Mouse (Mus musculus) splenic B cell, adult 2 months (primary cell): ENCODE results near the gene Hjurp.
"Not testable (repeated sequence)": the region's sequence is repeated elsewhere in the genome, so short reads cannot be mapped to it uniquely, and the experiment has no call there.

ENCODE experiments used
- DNase-seq: peaks from one replicate; pipeline ENCODE4 v3.0.0-alpha.2; 2011; ENCODE audit warnings: low read depth, low spot score
- H3K27me3 ChIP-seq: 2 replicates; pipeline ENCODE4 v1.6.1; 2012; ENCODE audit warnings: mild to moderate bottlenecking, low read length, moderate library complexity, mixed read lengths; ENCODE audit not compliant: control insufficient read depth, poor library complexity, insufficient read depth, severe bottlenecking
- H3K36me3 ChIP-seq: 2 replicates; pipeline ENCODE4 v1.6.1; 2012; ENCODE audit warnings: mild to moderate bottlenecking, low read length, moderate library complexity, mixed read lengths; ENCODE audit not compliant: control insufficient read depth, poor library complexity, insufficient read depth, severe bottlenecking

The Hjurp gene

DNA sequence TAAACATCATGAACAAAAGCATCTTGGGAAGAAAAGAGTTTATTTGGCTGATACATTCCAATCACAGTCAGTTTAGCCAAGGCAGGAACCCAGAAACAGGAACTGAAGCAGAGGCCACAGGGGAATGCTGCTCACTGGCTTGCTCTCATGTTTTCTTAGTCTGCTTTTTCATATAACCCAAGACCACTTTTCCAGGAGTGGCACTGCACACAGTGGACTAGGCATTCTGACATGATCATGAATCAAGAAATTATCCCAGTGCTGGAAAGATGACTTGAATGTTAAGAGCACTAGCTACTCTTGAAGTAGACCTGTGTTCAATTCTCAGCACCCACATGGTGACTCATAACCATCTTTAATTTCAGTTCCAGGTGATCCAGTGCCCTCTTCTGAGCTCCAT is 51.7 kb downstream of the Hjurp start:
- Histone ChIP-seq H3K27me3 (no peaks in the 10 kb centered on the region), H3K36me3 (no peaks in the 10 kb centered on the region)
- peak; percentile 11 for DNase-seq

DNA sequence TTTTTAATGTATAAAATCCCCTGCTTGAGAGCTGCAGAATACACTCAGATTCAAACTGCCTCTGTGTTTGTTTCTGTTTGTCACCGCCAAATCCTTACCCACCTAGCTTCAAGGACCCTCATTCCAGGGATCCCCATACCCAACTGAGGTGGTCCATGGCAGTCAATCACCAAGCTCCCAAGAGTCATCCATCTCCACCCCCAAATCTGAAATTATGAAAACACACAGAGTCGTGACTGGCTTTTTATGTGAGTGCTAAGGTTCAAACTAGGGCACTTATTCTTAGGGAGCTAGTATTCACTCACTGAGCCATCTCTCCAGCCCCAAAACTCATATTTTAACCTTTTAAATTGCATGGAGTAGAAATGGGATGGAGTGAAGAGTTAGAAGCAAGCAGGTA is 52.1 kb downstream of the Hjurp start:
- H3K36me3 ChIP-seq, DNase-seq, H3K27me3 ChIP-seq: not testable (repeated sequence)

DNA sequence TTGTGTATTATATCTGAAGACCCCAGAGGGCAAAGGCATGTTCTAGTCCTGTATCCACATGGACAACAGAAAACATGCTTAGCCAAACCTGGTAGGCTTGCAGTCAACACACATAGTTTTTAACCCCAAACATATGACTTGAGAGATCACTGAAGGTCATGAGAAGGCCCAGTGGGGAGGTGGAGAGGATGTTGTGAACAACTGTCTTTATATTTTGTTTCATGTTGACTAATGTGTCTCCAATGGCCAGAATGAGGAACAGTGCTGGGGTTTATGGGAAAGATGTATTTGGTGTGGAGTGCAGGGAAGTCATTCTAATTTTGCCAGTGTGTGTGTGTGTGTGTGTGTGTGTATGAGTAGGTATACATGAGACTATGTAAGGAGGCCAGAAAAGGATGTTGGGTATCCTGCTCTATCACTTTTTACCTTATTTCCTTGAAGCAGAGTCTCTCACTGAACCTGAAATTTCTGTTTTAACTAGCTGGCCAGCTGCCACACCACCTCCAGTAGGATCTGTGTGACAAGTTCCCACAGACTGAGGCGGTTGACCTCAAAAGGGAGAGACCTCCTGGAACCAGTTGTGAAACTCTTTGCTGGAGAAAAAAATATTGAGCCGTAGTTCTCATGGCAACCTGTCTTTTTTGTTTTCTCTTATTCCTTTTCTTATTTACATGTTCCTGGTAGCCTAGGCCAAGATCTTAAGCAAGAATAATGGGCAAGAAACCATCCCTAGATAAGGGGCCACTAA is 53.2 kb downstream of the Hjurp start:
- Histone ChIP-seq H3K27me3 (no peaks in the 10 kb centered on the region), H3K36me3 (no peaks in the 10 kb centered on the region)
- peak; percentile 34 for DNase-seq

DNA sequence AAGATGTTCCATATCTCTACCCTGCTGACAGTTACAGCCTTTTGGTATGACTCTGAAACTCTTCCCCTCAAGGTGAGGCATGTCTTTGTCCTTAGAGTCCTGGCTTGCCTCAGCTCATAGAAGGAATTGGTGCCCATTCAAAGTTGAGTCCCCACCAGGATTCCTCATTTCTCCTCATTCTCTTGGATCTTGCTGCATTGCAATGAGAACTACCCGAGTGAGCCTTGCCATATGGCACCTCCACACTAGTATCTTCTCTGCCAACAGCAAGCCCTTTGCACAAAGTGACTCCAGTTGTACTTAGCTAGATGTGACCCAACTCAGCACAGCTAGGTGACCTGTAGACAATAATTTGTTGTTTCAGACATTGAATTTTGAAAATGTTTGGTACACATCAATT is 53.8 kb downstream of the Hjurp start:
- peak; percentile 26 for DNase-seq
- H3K36me3 ChIP-seq: no peaks in the 10 kb centered on the region
- H3K27me3 ChIP-seq: no peaks in the 10 kb centered on the region

DNA sequence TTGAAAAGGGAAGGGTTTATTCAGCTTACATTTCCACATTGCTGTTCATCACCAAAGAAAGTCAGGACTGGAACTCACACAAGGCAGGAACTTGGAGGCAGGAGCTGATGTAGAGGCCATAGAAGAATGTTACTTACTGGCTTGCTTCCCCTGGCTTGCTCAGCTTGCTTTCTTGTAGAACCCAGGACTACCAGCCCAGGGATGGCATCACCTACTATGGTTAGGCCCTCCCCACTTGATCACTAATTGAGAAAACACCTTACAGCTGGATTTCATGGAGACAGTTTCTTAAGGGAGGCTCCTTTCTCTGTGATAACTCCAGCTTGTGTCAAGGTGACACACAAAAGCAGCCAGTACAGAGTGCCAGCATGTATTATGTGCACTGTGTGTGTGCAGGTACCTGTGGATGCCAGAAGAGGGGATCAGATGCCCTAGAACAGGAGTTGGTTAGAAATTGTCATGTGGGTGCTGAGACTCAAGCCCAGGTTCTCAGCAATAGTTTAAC is 54.4 kb downstream of the Hjurp start:
- peak; percentile 14 for DNase-seq
- not testable (repeated sequence) for H3K27me3 ChIP-seq, H3K36me3 ChIP-seq

DNA sequence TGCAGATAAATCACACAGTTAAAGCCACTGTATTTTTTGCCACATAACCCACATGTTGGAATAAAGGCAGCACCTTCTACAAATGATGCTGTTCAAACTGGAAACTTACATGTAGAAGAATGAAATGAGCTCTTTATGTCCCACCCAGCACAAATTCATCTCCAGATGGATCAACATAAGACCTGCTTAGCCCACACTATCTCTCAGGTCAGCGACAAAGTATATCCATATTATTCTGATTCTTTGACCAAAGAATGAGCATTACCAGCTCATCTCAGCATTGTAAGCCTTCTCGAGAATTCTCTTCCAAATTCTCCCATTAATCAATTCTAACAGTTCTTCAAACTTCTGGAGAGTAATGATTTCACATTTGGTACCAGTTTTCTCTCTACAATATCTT is 55.2 kb downstream of the Hjurp start:
- peak; percentile 8 for DNase-seq
- Histone ChIP-seq H3K36me3 (no peaks in the 10 kb centered on the region), H3K27me3 (no peaks in the 10 kb centered on the region)

DNA sequence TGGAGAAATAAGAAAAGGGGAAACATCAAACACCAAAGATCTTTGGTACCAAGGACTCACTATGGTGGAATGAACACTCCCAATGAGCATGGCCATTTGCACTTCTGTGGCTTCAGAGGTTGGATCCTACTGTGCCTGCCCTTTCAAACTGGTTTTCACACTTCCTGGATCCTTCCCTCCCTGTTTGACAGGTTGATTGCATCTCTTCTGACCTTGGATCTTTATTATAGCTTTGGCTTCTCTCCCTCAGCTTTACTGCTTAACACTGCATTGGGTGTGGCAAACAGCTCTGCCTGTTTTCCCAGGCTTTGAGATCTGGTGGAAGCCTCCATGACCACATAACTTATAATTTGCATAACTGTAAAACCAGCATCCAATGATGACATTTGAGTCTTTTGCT is 57.1 kb downstream of the Hjurp start:
- H3K36me3 ChIP-seq: no peaks in the 10 kb centered on the region
- no peaks in the 10 kb centered on the region for H3K27me3 ChIP-seq
- no peak for DNase-seq

DNA sequence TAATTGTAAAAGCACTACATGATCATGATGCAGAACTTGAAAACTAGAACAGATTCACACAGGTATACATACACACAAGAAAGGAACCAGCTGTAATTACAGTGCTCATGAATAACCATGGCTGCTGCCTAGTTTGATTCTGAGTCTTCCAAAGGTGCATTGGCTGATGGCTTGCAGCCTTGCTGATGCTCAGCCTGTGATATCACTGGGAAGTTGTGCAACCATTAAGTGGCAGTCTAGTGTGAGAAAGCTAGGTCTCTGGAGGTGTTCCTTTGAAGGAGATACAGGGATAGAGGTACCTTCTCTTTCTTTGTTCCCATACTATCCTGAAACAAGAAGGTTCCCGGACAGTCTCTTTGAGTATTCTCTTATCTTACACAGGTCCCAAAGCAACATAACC is 58.4 kb downstream of the Hjurp start:
- DNase-seq: peak; percentile 19
- no peaks in the 10 kb centered on the region for H3K36me3 ChIP-seq
- no peaks in the 10 kb centered on the region for H3K27me3 ChIP-seq

DNA sequence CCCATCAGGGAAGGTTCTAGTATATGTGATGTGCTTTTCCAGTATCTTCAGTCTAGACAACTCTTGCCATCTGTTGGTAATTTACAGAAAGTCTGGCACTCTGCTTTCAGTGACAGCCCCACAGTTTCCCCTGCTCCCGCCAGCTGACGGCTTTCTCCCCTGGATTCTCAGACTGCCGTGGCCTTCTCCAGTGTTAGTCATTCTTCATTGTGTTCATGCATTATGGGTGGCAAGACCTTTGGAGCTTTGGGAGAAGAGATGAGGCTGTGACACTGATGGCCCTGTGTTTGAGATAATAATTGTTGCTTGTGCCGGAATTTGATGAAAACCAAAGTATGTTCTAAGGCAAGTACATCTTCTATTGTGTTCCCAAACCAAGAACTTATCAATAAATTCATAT is 58.8 kb downstream of the Hjurp start:
- H3K36me3 ChIP-seq: no peaks in the 10 kb centered on the region
- DNase-seq: peak; percentile 5
- H3K27me3 ChIP-seq: no peaks in the 10 kb centered on the region

DNA sequence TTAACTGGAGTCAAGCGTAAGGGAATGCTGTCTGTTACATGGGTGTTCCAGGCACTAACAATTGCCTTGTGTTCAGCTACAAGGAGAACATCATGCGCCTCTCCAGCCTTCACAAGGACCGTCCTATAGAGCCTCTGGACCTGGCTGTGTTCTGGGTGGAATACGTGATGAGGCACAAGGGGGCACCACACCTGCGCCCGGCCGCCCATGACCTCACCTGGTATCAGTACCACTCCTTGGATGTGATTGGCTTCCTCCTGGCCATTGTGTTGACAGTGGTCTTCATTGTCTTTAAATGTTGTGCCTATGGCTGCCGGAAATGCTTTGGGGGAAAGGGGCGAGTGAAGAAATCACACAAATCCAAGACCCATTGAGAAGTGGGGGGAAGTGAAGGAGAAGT is 59.4 kb downstream of the Hjurp start:
- Histone ChIP-seq H3K36me3 (no peaks in the 10 kb centered on the region), H3K27me3 (no peaks in the 10 kb centered on the region)
- peak; percentile 9 for DNase-seq

DNA sequence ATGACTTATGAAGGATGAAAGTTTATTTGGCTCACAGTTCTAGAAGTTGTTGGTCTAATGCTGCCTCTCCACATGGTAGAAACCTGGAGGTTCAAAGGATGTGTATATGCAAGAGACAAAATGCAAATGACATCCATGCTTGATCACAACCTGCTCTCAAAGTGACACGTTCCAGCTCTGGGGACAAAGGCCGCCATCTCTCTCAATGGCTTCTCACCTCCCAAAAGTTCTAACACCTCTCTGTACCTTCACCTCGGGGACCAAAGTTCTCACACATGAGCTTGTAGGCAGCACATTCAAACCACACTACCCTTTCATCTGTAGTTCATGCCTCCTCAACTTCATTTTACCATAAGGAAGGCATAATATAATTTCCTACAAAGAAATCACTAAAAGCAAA is 59.9 kb downstream of the Hjurp start:
- no peaks in the 10 kb centered on the region for H3K27me3 ChIP-seq
- DNase-seq: peak; percentile 23
- no peaks in the 10 kb centered on the region for H3K36me3 ChIP-seq

DNA sequence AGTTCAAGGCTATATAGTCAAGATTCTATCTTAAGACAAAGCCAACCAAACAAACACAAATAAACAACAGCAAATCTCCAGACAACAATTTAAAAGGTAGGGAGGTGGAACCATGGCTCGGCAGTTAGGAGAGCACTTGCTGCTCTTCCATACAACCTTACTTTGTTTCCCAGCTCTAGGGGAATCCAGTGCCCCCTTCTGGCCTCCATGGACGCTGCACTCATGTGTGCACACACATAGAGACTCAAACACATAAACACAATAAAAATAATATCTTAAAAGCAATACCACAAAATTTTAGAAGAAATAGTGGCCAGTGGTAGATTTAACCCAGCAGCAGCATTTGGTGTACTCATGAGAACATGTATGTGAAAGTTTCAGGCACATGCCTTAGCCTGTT is 60.3 kb downstream of the Hjurp start:
- H3K27me3 ChIP-seq: no peaks in the 10 kb centered on the region
- DNase-seq: peak; percentile 16
- H3K36me3 ChIP-seq: no peaks in the 10 kb centered on the region

DNA sequence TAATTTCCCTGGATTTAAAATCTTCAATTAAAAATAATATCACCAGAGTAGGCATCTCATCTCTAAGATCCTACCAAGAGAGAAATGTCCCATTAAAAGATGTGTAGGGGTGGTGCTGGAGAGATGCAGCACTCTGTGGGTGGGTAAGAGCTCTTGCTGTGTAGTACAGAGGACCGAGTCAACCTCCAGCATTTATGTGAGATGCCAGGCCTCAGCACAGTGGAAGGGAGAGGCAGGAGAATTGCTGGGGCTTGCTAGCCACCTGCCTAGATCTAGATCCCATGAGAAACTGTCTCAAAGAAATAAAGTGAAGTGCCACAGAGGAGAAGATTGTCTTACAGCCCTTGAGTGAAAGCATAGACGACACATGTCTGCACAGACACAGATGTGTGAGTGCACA is 60.9 kb downstream of the Hjurp start:
- no peaks in the 10 kb centered on the region for H3K27me3 ChIP-seq
- peak; percentile 10 for DNase-seq
- no peaks in the 10 kb centered on the region for H3K36me3 ChIP-seq

DNA sequence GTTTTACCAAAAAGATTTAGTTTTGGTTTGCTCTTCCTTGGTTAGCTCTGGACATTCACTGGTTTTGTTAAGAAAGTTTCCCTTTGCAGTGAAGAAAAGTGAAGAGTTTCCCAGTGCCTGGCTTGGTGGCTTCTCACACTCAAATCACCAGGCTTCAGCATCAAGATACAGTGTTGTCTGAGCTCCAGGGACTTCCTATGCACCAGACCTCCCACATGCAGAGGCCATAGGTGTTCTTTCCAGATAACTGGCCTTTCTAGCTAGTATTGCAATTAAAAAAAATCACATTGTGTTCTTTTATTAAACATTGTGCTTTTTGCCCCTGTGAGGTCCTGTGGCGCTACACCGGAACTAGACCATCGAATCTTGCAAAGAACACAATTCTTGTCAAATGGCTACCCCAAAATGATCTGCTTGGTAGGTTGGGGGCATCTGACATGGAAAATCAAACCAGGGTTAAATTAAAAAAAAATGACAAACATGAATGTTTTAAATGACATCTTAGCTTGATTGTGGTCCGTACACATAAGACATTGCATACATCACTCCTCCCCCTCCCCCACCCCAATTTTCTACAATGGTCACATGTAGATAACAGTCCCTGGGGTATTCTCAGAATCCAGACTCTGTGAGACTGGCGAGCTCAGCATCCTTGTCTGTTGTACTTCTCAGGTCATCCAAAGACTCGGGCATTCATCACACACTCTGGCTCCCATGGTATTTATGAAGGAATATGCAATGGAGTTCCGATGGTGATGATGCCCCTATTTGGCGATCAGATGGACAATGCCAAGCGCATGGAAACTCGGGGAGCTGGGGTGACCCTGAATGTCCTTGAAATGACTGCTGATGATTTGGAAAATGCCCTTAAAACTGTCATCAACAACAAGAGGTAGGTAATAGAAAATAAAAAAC is 61.7 kb downstream of the Hjurp start:
- peak; percentile 15 for DNase-seq
- Histone ChIP-seq H3K36me3 (no peaks in the 10 kb centered on the region), H3K27me3 (no peaks in the 10 kb centered on the region)

DNA sequence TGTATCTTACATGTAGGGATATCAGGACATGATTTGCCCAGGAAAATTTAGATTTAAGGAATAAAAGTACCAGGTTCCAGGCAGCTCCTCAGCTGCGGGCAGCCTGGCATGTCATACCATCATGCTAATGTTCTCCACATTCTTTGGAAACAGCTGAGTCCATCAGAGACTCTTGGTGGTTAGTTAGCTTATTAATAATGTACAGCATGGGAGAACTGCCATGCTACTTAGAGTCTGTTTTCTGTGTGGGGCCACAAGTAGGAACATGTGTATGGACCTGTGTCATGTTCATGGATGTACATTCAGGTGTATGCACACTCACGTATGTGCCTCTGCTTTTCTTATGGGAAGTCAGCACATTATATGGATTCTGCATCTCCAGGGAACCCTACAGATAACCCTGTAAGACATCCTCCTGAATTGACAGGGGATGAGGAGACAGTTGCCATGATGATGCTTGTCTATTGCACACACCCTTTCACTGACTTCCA is 62.9 kb downstream of the Hjurp start:
- DNase-seq: peak; percentile 20
- Histone ChIP-seq H3K27me3 (no peaks in the 10 kb centered on the region), H3K36me3 (no peaks in the 10 kb centered on the region)
